Mouse (Mus musculus): ENCODE measurements around the gene Ticam1. TPM values are rescaled to one million over a fixed set of nuclear protein-coding genes. Genes with fewer than 3 reads are reported as not detected.
A peak's percentile ranks its signal among the peaks of the same experiment; 100 is the strongest.

The Ticam1 gene
- total RNA-seq, 1 experiment = 2.8 TPM

- H3K36me3 ChIP-seq (ENCODE audit: control insufficient read depth, insufficient read depth, low read length, poor library complexity, severe bottlenecking) = peaks cover 60% of the 10 kb centered on the region
Measured at GRCm38 (mm10) chr17:56283316-56283715, 6.7 kb upstream of the Ticam1 start.

GRCm38 (mm10) chr17:56282802-56283201 is 6.2 kb upstream of the Ticam1 start:
- no peak for DNase-seq (ENCODE audit: low read depth, low spot score)
- in situ Hi-C loops (cut with MboI; ENCODE audit: low sequenced_read_pairs in 2 of 2, unreplicated experiment in 2 of 2) = no loop called here
- H3K9ac ChIP-seq (ENCODE audit: insufficient read depth, low read depth, low read length, poor library complexity, severe bottlenecking) = no peak overlapping the region
- H3K36me3 ChIP-seq (ENCODE audit: control insufficient read depth, insufficient read depth, low read length, poor library complexity, severe bottlenecking) = peaks cover 60% of the 10 kb centered on the region
- no peaks in the 10 kb centered on the region for H3K9me3 ChIP-seq (ENCODE audit: control insufficient read depth, insufficient read depth, low read depth, low read length)
- peaks cover 2 to 27% of the 10 kb centered on the region in 2 experiments; a peak in 2 of 4 replicates for H3K4me1 ChIP-seq (ENCODE audit: control insufficient read depth in 2 of 2, insufficient read depth in 2 of 2, low read length in 2 of 2, poor library complexity in 1 of 2)
- no peak for TF ChIP-seq ZNF384 (IDR thresholded peaks at IDR 0.05; ENCODE audit: low read depth, low read length)
- no peak for TF ChIP-seq ZC3H11A (IDR thresholded peaks at IDR 0.05; ENCODE audit: borderline replicate concordance, low read depth, low read length)
- TF ChIP-seq HCFC1 (IDR thresholded peaks at IDR 0.05; ENCODE audit: borderline replicate concordance, insufficient read depth, low read length) = no peak
- TF ChIP-seq CHD2 (IDR thresholded peaks at IDR 0.05; ENCODE audit: low read depth, low read length) = no peak
- TF ChIP-seq MAFK (IDR thresholded peaks at IDR 0.05; ENCODE audit: insufficient read depth, low read depth, low read length) = no peak
- H3K4me3 ChIP-seq (ENCODE audit: insufficient read depth in 1 of 2, low read depth in 1 of 2, low read length in 2 of 2, poor library complexity in 1 of 2, severe bottlenecking in 1 of 2) = no peak overlapping the region
- no peak overlapping the region for H3K27ac ChIP-seq (ENCODE audit: insufficient read depth, low read depth, low read length, poor library complexity, severe bottlenecking)

More at GRCm38 (mm10) chr17:56283316-56283715, 6.7 kb upstream of the Ticam1 start:
- H3K4me3 ChIP-seq (ENCODE audit: insufficient read depth in 1 of 2, low read depth in 1 of 2, low read length in 2 of 2, poor library complexity in 1 of 2, severe bottlenecking in 1 of 2) = no peak overlapping the region
- no peak for DNase-seq (ENCODE audit: low read depth, low spot score)
- H3K27ac ChIP-seq (ENCODE audit: insufficient read depth, low read depth, low read length, poor library complexity, severe bottlenecking) = no peak overlapping the region
- H3K9ac ChIP-seq (ENCODE audit: insufficient read depth, low read depth, low read length, poor library complexity, severe bottlenecking) = no peak overlapping the region
- in situ Hi-C loops (cut with MboI; ENCODE audit: low sequenced_read_pairs in 2 of 2, unreplicated experiment in 2 of 2) = no loop called here
- peaks cover 3 to 31% of the 10 kb centered on the region in 2 experiments; a peak in 3 of 4 replicates for H3K4me1 ChIP-seq (ENCODE audit: control insufficient read depth in 2 of 2, insufficient read depth in 2 of 2, low read length in 2 of 2, poor library complexity in 1 of 2)
- no peak for TF ChIP-seq CHD2 (IDR thresholded peaks at IDR 0.05; ENCODE audit: low read depth, low read length)
- no peak for TF ChIP-seq ZC3H11A (IDR thresholded peaks at IDR 0.05; ENCODE audit: borderline replicate concordance, low read depth, low read length)
- TF ChIP-seq MAFK (IDR thresholded peaks at IDR 0.05; ENCODE audit: insufficient read depth, low read depth, low read length) = no peak
- TF ChIP-seq ZNF384 (IDR thresholded peaks at IDR 0.05; ENCODE audit: low read depth, low read length) = no peak
- no peak for TF ChIP-seq HCFC1 (IDR thresholded peaks at IDR 0.05; ENCODE audit: borderline replicate concordance, insufficient read depth, low read length)
- H3K9me3 ChIP-seq (ENCODE audit: control insufficient read depth, insufficient read depth, low read depth, low read length) = no peaks in the 10 kb centered on the region

DNA sequence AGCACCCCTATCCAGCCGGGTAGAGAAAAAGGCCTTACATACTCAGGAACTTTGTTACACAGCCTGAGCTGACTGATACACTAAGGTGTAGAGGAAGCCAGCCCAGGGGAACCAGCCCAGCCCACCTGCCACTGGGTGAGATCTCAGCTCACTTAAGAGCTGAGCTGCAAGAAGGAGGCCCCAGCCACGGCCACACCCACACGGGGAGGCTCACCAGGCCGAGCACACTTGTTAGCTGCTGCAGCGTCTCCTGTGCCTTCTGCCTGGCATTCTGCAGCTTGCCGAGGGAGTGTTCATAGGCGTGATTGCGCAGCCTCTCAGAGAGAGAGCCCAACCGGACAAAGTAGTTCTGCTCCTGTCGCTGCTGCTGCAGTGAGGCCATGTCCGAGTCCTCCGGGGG is 4.6 kb upstream of the Ticam1 start:
- TF ChIP-seq CHD2 (IDR thresholded peaks at IDR 0.05; ENCODE audit: low read depth, low read length) (no peak), MAFK (IDR thresholded peaks at IDR 0.05; ENCODE audit: insufficient read depth, low read depth, low read length) (no peak), ZNF384 (IDR thresholded peaks at IDR 0.05; ENCODE audit: low read depth, low read length) (no peak)
- H3K4me3 ChIP-seq (ENCODE audit: insufficient read depth in 1 of 2, low read depth in 1 of 2, low read length in 2 of 2, poor library complexity in 1 of 2, severe bottlenecking in 1 of 2) = no peak overlapping the region
- H3K9ac ChIP-seq (ENCODE audit: insufficient read depth, low read depth, low read length, poor library complexity, severe bottlenecking) = no peak overlapping the region
- peaks cover 50% of the 10 kb centered on the region for H3K36me3 ChIP-seq (ENCODE audit: control insufficient read depth, insufficient read depth, low read length, poor library complexity, severe bottlenecking)
- no peak overlapping the region; the same call in 1 of the 2 replicates for H3K27ac ChIP-seq (ENCODE audit: insufficient read depth, low read depth, low read length, poor library complexity, severe bottlenecking)
- no peaks in the 10 kb centered on the region for H3K9me3 ChIP-seq (ENCODE audit: control insufficient read depth, insufficient read depth, low read depth, low read length)
- DNase-seq (ENCODE audit: low read depth, low spot score) = no peak
- peaks cover 8 to 19% of the 10 kb centered on the region in 2 experiments; a peak in 3 of 4 replicates for H3K4me1 ChIP-seq (ENCODE audit: control insufficient read depth in 2 of 2, insufficient read depth in 2 of 2, low read length in 2 of 2, poor library complexity in 1 of 2)
- in situ Hi-C loops (cut with MboI; ENCODE audit: low sequenced_read_pairs in 2 of 2, unreplicated experiment in 2 of 2) = no loop called here

- Histone ChIP-seq H3K4me1 (ENCODE audit: control insufficient read depth in 2 of 2, insufficient read depth in 2 of 2, low read length in 2 of 2, poor library complexity in 1 of 2) (peaks cover 8 to 13% of the 10 kb centered on the region in 2 experiments; a peak in 3 of 4 replicates), H3K27ac (ENCODE audit: insufficient read depth, low read depth, low read length, poor library complexity, severe bottlenecking) (peak overlapping the region; percentile 34), H3K4me3 (ENCODE audit: insufficient read depth in 1 of 2, low read depth in 1 of 2, low read length in 2 of 2, poor library complexity in 1 of 2, severe bottlenecking in 1 of 2) (no peak overlapping the region), H3K36me3 (ENCODE audit: control insufficient read depth, insufficient read depth, low read length, poor library complexity, severe bottlenecking) (peaks cover 35% of the 10 kb centered on the region), H3K9me3 (ENCODE audit: control insufficient read depth, insufficient read depth, low read depth, low read length) (no peaks in the 10 kb centered on the region), H3K9ac (ENCODE audit: insufficient read depth, low read depth, low read length, poor library complexity, severe bottlenecking) (peak overlapping the region; percentile 40; the same call in 1 of the 2 replicates)
- TF ChIP-seq ZNF384 (IDR thresholded peaks at IDR 0.05; ENCODE audit: low read depth, low read length) = no peak
- TF ChIP-seq HCFC1 (IDR thresholded peaks at IDR 0.05; ENCODE audit: borderline replicate concordance, insufficient read depth, low read length) = no peak
- no peak for TF ChIP-seq MAFK (IDR thresholded peaks at IDR 0.05; ENCODE audit: insufficient read depth, low read depth, low read length)
- TF ChIP-seq CHD2 (IDR thresholded peaks at IDR 0.05; ENCODE audit: low read depth, low read length) = no peak
- no peak for TF ChIP-seq ZC3H11A (IDR thresholded peaks at IDR 0.05; ENCODE audit: borderline replicate concordance, low read depth, low read length)
- in situ Hi-C loops (cut with MboI; ENCODE audit: low sequenced_read_pairs in 2 of 2, unreplicated experiment in 2 of 2) = no loop called here
- DNase-seq (ENCODE audit: low read depth, low spot score) = no peak
Measured at GRCm38 (mm10) chr17:56279481-56280155, 3.0 kb upstream of the Ticam1 start.

Measured in ES-E14 (cell line).